Mouse (Mus musculus): ENCODE results near the gene Ifi27.

- TF ChIP-seq POLR2A (IDR thresholded peaks at IDR 0.05; ENCODE audit: control insufficient read depth in 1 of 2, insufficient read depth in 1 of 2, low read depth in 1 of 2, low read length in 2 of 2, poor library complexity in 1 of 2) (no peak), KAT2A (conservative IDR thresholded peaks at IDR 0.05; ENCODE audit: low read depth, low read length) (no peak), ETS1 (IDR thresholded peaks at IDR 0.05; ENCODE audit: low read depth, low read length) (no peak), NELFE (IDR thresholded peaks at IDR 0.05; ENCODE audit: low read depth, low read length) (no peak)
Measured at GRCm38 (mm10) chr12:103434861-103435260, 850 bp downstream of the Ifi27 start.

All from MEL (cell line).